Mouse (Mus musculus) erythroblast, adult 5-6 weeks (primary cell): ENCODE results near the gene Cnot10. TPM values are rescaled to one million over a fixed set of nuclear protein-coding genes. Genes with fewer than 3 reads are reported as not detected.
"Not testable (repeated sequence)": the region's sequence is repeated elsewhere in the genome, so short reads cannot be mapped to it uniquely, and the experiment has no call there.

Experiments
- ATAC-seq: replicated peaks from 2 replicates; pipeline ENCODE4 v1.8.0; 2016; ENCODE audit warnings: moderate number of reproducible peaks, mild to moderate bottlenecking, moderate TSS enrichment, inconsistent platforms; ENCODE audit not compliant: poor library complexity, low FRiP score, severe bottlenecking
- total RNA-seq, 2 experiments: library from RNA; stranded (forward) in 1 of 2; stranded (reverse) in 1 of 2; fragments of 150-400 nt in 1 of 2; fragments of 200-764, 138-1000 nt in 1 of 2; gene quantifications; 2 replicates each; pipeline versions ENCODE4 v1.2.3 to v1.2.4; 2015 to 2017; ENCODE audit warnings: low replicate concordance in 2 of 2

Cnot10 gene
- total RNA-seq, 2 experiments from 2014 or later, result 9.4 to 13.6 TPM

DNA sequence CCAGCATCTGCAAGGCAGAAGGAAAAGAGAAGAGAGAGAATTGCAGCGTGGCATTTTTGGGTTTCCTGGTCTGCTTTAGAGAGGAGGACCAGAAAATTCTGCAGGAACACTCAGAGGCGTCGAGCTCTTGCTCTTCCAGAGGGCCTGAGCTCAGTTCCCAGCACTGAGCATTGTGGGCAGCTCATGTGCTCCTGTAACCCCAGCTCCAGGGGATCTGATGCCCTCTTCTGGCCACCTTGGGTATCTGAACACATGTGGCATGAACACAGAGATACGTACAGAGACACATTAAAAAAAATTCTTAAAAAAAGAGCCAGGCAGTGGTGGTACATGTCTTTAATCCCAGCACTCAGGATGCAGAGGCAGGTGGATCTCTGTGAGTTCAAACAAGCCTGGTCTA is 15.4 kb upstream of the Cnot10 start:
- no peak for ATAC-seq

DNA sequence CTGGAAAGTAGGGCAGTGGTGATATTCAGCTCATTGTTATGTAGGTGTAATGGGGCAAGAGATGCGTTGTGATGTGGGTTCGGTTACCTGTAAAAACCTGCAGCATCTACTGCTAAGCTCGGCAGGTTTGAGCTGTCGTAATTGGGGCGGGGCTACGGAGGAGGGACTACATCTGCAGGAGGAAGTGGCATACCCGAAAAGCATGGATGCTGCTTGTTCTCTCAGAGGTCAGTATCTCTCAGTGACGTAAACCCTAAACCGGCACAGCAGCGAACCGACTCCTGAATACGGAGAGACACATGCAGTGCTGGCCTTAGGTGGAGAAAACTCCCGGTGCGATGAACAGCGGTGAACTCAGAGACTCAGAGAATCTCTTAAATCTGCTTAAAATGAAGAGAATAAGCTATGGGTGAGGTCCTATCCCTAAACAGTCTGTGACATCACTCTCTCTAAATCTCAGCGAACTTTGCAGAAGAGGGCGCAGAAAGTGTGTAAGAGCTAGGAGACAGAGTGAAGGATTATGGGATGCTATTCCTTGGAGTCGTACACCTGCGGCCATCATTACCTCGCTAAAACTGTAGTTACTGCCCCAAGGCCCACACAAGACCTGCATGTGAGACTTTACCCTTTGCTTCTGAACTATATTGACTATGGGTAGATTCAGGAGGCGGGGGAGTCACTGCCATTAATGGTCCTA is 11.1 kb upstream of the Cnot10 start:
- no peak for ATAC-seq

DNA sequence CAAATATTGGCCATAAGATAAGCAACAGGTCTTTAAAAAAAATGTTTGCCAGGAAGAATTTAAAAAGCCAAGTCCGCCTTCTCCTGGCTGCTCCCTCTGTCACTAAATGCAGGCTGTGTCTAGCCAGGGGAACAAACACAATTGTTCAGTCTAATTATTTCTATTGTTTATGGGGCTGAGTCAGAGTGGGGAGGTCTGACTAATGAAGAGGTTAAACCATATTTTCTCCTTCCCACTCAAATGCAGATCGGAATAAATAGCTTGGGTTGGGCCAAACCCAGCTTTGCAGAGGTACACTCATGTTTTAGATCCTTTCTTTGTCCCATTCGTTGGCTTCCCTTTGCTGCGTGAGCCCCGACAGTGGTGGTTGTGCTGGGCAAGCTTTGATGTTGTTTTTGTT is 9.4 kb upstream of the Cnot10 start:
- no peak for ATAC-seq

DNA sequence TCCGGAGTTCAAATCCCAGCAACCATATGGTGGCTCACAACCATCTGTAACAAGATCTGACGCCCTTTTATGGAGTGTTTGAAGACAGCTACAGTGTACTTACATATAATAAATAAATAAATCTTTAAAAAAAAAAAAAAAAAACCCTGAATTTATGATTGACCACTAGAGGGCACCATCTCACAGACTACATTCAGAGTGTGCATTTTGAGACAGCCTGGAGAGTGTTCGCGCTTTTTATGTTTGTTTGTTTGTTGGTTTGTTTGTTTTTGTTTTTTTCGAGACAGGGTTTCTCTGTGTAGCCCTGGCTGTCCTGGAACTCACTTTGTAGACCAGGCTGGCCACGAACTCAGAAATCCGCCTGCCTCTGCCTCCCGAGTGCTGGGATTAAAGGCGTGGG is 8.5 kb upstream of the Cnot10 start:
- not testable (repeated sequence) for ATAC-seq

DNA sequence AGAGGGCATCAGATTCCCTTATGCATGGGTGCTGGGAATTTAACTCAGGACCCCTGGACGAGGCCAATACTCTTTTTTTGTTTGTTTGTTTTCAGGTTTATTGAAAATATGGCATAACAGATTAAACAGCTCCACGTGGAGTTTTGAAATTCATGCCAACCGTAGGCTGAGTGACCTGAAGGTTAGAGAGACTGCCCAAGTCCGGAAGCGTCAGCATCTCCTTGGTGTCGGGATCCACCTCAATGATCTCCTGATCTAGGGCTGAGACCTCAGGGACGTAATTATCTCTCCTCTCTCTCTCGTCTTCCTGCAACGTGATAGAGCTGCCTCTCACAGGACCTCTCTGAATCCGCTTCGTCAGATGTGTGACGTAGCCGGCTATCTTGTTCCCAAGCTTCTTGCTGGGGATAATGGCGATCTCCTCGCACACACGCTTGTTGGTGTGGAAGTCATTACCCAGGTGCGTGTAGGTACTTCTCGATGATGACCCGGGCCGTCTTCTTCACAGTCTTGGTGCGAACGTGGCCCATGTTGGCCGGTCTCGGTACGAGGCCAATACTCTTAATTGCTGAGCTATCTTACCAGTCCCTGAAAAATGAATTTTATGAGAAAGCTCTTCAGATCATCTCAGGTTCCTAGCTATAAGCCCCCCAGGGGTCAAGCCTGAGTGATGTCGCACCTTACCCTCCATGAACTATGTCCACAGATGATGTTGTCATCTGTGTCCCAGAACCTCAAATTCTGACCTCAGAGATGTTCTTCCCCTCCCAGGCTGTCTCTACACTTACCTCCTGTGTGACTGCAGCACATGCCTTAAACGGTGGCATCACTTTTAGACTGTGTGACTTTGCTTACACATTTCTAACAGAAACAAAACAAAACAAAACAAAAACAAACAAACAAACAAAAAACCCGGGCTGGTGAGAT is 7.8 kb upstream of the Cnot10 start:
- ATAC-seq, result no peak

DNA sequence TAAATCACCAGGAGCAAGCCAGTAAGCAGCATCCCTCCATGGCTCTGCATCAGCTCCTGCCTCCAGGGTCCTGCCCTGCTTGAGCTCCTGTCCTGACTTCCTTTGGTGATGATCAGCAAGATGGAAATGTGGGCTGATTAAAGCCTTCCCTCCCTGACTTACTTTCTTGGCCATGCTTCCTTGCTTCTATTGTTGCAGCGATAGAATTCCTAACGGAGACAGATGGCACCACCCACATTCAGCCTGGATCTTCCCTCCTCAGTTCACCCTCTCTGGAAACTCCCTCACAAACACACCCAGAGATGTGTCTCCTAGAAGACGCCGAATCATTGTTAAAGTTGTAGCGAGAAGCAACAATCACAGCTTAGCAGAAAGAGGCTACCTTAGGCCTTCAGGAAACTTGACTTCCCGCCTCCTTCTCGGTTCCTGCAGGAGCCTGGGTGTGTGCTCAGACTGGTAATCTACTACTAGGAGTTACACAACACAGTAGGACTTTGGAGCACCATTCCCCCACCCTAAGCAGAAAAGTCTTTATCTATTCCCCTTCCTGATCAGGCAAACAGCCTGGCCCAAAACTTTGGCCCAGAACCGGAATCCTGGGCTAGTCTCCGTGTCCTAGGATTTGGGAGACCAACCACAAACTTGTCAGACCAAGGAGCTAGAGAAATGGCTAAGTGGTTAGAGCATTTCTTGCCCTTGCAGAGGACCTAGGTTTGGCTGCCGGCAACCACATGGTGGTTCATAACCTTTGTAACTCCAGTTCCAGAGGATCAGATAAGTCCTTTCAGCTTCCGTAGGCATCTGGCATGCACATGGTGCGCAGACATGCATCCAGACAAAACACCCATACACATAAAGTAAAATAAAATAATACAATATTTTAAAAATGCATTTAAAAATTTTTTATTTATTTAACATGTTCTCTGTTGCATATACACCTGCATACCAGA is 6.8 kb upstream of the Cnot10 start:
- ATAC-seq, result no peak

DNA sequence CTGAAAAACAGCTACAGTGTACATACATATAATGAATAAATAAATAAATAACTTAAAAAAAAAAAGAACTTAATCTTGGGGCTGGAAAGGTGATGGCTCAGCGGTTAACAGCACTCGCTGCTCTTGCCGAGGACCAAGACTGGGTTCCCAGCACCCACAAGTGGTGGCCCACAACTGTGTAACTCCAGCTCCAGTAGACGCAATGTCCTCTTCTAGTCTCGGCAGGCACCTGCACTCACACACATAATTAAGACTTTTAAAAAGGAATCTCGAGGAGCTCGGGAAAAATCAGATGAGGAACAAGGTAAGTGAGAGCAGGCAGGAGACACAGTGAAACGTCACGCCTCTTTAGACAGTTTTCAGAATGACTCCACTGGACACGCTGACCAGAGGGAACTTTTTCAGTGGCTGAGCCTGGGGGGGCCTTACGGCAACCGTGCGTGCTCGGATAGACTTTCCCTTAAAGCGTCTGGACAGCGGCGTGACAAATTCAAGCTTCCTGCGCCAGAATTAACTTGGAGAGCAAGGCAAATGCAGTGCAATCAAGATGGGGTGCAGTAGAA is 717 bp downstream of the Cnot10 start:
- ATAC-seq, result no peak

DNA sequence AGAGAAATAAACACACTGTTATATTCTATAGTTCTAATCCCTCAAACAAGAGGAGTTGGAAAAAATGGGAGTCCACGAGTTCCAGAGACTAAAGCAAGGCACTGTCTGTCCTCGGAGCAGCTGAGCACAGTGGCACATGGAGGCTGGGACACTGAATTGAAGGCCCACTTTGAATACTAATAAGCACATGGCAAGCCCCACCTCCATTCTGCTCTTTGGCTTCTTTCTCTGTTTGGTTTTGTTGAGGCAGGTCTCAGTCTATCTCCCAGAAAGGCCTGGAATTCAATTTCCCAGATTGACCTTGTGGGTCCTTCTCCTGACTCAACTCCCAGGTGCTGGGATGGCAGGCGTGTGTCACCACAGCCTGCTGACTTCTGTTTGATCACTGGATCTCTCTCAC is 3.2 kb downstream of the Cnot10 start:
- no peak for ATAC-seq

DNA sequence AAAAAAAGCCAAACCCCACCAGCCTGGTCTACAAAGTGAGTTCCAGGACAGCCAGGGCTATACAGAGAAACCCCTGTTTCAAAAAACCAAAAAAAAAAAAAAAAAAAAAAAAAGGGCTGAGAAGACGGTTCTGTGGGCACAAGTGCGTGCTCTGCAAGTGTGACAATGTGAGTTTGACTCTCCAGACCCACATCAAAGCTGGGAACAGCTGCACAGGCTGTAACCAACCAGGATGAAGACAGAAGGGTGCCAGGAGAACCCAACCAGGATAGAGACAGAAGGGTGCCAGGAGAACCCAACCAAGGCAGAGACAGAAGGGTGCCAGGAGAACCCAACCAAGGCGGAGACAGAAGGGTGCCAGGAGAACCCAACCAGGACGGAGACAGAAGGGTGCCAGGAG is 3.8 kb downstream of the Cnot10 start:
- no peak for ATAC-seq

DNA sequence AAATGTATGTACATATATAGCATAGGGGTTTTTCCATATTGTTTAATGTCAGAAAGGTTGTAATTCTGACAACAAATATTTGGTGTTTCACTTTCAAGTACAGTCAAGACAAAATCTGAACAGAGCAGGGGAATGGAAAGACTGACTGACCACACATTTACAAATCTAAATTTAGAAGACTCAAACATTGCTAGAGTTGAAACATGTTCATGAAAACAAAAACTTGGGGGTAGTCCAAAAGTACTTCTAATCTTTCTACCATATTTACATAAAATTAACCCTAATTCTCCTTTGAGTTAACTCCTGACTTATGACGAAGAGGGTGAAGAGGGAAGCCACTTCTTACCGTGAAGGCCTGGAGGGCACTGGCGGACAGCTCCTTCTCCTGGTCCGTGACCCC is 7.7 kb downstream of the Cnot10 start:
- no peak for ATAC-seq

DNA sequence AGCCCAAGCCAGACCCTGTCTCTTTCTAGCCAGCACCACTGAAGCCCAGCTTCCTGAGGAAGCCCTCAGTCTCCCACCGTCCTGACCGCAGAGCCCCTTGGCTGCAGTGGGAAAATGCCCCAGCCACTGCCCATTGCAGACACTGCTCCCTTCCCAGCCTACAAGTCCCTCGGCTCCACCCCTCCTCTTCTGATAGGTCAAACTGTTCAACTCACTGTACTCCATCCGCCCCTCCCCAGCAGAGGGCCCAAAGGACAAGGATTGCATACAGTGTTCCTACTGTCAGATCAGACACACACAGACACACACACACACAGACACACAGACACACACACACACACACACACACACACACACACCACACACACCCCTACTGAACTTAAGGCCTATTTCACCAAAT is 13.3 kb downstream of the Cnot10 start:
- no peak for ATAC-seq

DNA sequence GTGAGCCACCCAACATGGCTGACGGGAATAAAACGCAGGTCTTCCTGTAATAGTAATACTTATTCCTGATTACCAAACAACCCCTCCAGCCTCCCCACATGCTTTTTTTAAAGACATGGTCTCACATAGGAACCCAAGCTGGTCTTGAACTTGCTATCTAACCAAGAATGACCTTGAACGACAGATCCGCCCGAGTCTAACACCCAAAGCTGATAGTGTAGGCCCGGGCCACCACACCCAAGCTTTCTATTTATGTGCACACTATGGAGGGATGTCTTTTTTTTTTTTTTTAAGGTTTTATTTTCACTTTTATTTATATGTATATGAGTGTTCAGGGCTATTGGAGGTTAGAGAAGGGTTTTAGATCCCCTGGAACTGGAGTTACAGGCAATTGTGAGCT is 15.8 kb downstream of the Cnot10 start:
- ATAC-seq, result no peak

DNA sequence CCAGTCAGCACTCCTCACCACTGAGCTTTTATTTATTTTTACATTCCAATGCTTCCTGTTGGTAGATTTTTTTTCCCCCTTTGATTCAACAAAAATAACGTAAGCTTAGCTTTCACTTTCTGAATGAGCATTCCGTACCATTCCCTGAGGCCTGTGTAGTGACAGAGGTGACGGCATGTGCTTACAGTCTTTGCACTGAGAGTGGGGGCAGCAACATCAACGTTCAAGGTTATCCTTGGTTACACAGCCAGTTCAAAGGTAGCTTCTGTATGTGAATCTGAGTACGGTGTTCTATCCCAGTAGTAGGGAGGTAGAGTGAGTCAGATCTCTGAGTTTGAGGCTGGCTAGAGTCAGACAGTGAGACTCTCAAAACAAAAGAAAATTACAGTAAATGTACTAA is 18.8 kb downstream of the Cnot10 start:
- no peak for ATAC-seq

DNA sequence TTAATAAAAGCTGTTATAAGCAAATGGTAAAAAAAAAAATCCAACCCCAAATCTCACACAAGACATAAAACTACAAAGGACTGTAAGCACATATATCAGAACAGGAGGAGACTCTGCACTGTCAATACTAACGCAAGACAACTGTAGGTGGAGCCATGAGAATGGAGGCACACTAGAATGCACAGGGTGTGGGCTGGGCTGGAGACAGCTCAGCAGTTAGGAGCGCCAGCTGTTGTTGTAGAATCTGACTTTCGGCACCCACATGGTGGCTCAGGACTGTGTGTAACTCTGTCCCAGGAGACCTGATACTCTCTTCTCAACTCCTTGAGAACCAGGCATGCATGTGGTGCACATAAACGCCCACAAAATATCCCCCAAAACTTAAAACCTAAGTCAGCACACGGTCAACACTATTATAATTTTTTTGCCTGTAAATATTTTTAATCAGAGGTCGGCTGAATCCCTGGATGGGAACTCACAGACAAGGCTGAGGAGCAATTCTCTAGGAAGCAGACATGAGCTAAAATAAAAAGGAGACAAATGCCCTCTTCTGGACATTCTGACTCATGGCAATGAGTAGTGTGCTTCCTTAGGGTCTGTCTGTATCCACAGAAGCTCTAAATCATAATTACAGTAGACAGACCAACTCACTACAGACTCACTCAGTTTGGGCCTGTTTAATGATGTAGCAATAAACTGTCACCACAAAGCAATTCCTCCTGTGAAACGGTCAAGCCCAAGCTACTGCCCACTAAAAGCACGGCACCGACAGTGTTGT is 25.6 kb downstream of the Cnot10 start:
- no peak for ATAC-seq

DNA sequence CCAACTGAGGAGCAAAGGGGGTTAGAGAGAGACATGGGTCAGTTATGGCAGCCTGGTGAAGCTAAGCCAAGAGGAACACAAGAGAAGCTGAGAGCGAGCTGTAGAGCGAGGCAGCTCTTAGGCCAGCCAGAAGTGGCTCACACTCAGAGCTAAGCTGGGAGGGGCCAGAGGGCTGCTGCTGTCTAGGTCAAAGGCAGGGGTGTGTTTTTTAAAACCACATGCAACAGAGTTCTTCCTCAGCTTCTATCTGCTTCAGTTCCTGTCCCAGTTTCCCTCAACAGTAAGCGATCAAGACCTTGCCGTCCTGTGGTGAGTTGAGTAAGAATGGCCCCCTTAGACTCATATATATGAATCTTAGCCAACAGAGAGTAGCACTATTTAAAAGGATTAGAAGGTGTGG is 27.0 kb downstream of the Cnot10 start:
- no peak for ATAC-seq

DNA sequence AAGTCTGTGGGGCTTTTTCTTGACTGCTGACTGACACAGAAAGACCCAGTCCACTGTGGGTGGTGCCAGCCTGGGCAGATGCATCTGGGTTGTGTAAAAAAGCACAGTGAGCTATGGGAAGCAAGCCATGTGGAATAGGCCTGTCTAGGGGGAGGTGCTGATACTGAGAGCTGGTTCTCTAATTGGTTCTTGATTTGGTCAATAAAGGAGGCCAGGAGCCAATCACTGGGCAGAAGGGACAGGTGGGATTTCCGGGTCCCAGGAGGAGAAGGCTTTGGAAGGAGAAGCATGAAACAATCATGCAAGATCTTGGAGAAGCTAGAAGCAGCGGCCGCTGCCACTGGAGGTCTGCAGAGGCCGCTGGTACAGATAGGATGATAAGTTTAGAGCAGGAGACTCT is 27.4 kb downstream of the Cnot10 start:
- ATAC-seq, result no peak

DNA sequence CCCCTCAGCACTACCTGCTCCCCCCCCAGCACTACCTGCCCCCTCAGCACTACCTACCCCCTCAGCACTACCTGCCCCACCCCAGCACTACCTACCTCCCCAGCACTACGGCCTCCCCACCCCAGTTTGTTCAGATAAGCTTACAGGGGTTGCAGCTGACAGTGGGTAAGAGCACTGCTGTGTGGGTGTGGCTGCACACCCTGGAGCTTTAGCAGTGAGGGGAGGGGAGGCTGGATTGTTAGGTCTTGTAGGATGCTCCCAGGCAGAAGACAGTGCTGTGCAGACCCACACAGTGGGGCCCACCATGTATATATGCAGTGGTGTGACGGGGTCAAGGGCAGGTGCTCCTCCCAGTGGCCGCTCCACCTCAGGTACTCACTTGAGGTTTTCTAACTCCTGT is 29.7 kb downstream of the Cnot10 start:
- ATAC-seq, result no peak

DNA sequence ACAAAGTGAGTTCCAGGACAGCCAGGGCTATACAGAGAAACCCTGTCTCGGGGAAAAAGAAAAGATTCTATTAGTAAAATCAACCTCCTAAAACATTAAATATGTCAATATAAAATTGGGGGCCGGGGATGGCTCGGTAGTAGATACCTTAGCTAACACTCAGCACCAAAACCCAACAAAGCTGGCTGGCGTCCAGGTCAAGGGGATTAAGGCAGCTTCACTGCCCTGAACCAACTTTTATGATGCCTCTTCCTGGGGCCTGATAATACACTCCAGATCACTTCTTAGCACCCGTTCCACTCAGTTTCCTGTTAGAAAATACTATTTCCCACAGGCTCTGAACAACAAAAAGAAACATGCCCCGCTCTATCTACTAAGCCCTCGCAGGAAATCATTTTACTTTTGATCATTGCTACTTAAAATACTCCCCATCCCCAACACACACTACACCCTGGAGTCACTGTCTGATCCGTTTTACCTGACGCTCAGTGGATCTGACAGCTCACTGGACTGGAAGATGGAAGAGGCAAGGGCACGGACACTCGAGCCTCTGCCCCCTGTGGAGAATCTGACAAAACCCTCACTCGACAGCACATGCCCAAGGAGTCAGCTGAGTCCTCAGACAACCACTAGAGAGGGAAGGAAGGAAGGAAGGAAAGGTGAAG is 36.0 kb downstream of the Cnot10 start:
- no peak for ATAC-seq

DNA sequence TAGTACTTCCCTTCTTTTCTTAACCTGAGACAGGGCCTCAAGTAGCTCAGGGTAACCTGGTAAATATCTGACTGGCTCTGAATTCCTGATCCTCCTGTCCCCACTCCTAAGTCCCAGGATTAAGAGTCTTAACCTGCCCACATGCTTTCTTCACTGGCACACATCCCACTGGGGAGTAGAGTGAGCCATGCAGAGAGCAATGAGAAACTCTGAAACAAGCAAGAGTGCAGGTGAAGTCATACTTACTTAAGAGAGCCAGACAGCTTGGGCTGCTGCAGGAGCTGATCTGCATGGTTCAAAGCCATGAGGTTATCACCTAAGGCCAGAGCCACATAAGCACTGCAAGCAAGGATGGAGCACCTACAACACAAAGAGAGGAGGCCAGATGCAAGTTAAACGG is 38.9 kb downstream of the Cnot10 start:
- ATAC-seq, result no peak
